Mouse (Mus musculus) thymus, adult 18-20 months (tissue): ENCODE measurements around the gene Spata21.

Experiments used
- DNase-seq, 2 experiments: peaks; one replicate each; pipeline ENCODE4 v3.0.0; 2022; ENCODE audit warnings: mixed read lengths in 2 of 2

Gene Spata21

DNA sequence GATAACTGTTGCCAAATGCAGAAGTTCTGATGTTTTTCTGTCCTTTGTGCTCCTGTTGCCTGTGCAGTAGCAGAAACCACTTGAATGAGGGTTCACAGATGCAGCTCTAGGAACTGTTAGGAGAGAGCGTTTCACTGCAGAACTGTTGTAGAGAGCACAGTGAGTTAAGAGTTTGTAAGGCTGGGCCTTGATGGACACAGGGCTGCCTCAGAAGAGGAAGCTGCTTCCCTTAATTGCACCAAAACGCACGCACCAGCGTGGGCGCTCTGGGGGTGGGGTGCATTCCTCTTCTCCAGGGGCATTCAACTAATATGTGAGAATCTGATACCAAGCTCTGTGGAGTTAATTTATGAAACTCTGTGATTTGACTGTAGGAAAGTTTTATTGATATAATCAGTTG, 71.5 kb downstream of the Spata21 start:
- no peak for DNase-seq

DNA sequence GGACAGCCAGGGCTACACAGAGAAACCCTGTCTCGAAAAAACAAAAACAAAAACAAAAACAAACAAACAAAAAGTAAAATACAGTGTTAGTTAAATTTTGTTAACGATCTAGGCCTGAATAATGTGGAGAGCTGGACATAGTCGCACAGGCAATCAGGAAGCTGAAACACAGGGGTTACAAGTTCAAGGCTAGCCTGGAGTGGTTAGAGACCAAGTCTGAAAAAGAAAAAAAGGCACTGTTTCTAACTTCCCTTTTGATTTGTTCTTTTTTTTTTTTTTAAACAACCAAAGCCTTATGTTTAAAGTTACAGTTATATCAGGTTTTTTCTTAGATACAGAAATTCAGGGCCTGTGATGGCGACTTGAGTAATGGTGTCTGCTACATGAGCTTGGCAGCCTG, 72.1 kb downstream of the Spata21 start:
- DNase-seq, result no peak

DNA sequence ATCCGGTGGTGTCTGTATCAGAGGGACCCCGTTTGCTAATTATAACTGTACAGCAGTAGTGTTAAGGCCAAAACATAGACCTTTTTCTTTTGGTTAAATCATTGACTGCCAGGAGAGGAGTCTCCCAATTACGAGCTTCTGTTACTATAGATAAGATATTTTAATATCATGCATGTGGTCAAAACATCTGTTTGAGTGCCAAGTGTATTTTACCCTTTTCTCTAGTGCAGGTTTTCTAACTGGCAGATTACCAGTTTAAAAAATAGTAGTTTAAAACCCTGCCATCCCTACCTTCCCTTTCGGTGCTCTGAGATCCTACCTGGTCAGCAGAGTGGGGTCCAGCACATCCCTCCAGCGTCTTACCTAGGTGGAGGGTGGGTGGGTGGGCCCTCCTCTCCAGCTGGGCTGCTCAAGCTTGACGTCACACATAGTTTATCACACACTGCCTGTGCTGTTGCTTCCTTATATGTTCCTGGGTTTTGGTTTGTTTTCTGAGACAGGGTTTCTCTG, 73.6 kb downstream of the Spata21 start:
- no peak for DNase-seq
